Mouse (Mus musculus) midbrain, embryonic 11.5 days (tissue): ENCODE measurements around the gene Fhit. TPM values are rescaled to one million over a fixed set of nuclear protein-coding genes. Genes with fewer than 3 reads are reported as not detected.
A peak's percentile ranks its signal among the peaks of the same experiment; 100 is the strongest.

ENCODE experiments used
- ATAC-seq: fragments of 200-750 bp; cut with Nextera tagmentation; 2 replicates; pipeline ENCODE4 v1.8.0; 2017; ENCODE audit warnings: moderate TSS enrichment, moderate library complexity; ENCODE audit not compliant: low FRiP score
- DNase-seq: peaks from one replicate; pipeline ENCODE4 v3.0.0; 2015; ENCODE audit warnings: low spot score; ENCODE audit errors: missing footprints
- H3K27ac ChIP-seq: fragments of 300-500 bp; sonication (generic); 2 replicates; pipeline ENCODE4 v1.5.1; 2014; ENCODE audit warnings: low read depth, low read length
- H3K27me3 ChIP-seq: fragments of 300-500 bp; sonication (generic); 2 replicates; pipeline ENCODE4 v1.6.1; 2014; ENCODE audit warnings: mild to moderate bottlenecking, low read length, moderate library complexity, mixed read lengths; ENCODE audit not compliant: control insufficient read depth, insufficient read depth
- H3K36me3 ChIP-seq: fragments of 300-500 bp; sonication (generic); 2 replicates; pipeline ENCODE4 v1.6.1; 2014; ENCODE audit warnings: mild to moderate bottlenecking, low read length, moderate library complexity, mixed read lengths; ENCODE audit not compliant: control insufficient read depth, insufficient read depth
- H3K4me1 ChIP-seq: fragments of 300-500 bp; sonication (generic); 2 replicates; pipeline ENCODE4 v1.6.1; 2014; ENCODE audit warnings: low read length; ENCODE audit not compliant: control insufficient read depth, insufficient read depth
- H3K4me2 ChIP-seq: fragments of 300-500 bp; sonication (generic); 2 replicates; pipeline ENCODE4 v1.6.1; 2014; ENCODE audit warnings: mild to moderate bottlenecking, moderate library complexity
- H3K4me3 ChIP-seq: fragments of 300-500 bp; sonication (generic); 2 replicates; pipeline ENCODE4 v1.5.1; 2014; ENCODE audit warnings: low read depth, low read length
- H3K9ac ChIP-seq: fragments of 300-500 bp; sonication (generic); 2 replicates; pipeline ENCODE4 v1.6.1; 2014; ENCODE audit warnings: low read length
- H3K9me3 ChIP-seq: fragments of 300-500 bp; sonication (generic); 2 replicates; pipeline ENCODE4 v1.6.1; 2016; ENCODE audit warnings: low read length; ENCODE audit not compliant: control insufficient read depth
- WGBS: fragments of 180-500 bp; shearing (Covaris S2); extraction: QIAGEN DNeasy Blood & Tissue Kit; methylation state at CpG from one replicate; pipeline ENCODE4 v1.1.7; 2014; 5-methylcytosine and 5-hydroxymethylcytosine counted together
- polyA plus RNA-seq: library from polyadenylated mRNA; unstranded; fragments of >200 nt; fragmentation: Nextera tagmentation; extraction: Ambion mirVana; gene quantifications from 2 replicates; pipeline ENCODE4 v1.2.1, GENCODE M21; 2014

Gene Fhit
- polyA plus RNA-seq, result 3.3 and 4.6 TPM in 2 replicates

- H3K36me3 ChIP-seq, result no peaks in the 10 kb centered on the region
- H3K9me3 ChIP-seq, result no peaks in the 10 kb centered on the region
- H3K27me3 ChIP-seq, result no peaks in the 10 kb centered on the region
- ATAC-seq (peak; percentile 96), DNase-seq (peak; percentile 96)
- no peak within 1 kb of the TSS for H3K27ac ChIP-seq
- no peaks in the 10 kb centered on the region for H3K4me1 ChIP-seq
- 2% methylated on average over 28 of the region's 28 CpGs for WGBS
- peak within 1 kb of the TSS; percentile 36 for H3K4me3 ChIP-seq
- peak within 1 kb of the TSS; percentile 53 for H3K9ac ChIP-seq
- H3K4me2 ChIP-seq, result peak within 1 kb of the TSS; percentile 59
Measured at GRCm38 (mm10) chr14:11161751-11162231, at the start of gene Fhit. Gene Fhit (minus strand): TSS chr14:11162035.

DNA sequence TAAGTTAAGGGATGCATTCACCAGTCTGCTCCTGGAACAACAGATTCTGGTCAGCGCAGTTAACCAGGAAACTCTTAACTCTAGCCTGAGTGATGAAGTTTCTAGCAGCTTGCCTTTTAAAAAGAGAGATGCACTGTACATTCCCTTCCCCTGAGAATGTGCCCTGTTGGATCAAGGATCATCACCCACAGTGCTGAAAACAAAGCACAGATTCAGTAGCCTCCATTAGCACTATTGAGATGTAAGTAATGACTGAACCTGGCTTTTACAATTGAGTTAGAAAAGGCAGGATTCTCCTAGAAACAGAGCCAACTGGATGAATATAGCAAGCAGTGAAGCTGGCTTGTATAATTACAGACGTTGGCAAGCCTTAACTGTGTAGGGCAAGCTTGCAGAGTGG, 45.0 kb upstream of the Fhit start:
- no peaks in the 10 kb centered on the region for H3K27me3 ChIP-seq
- H3K9ac ChIP-seq, result no peak overlapping the region
- H3K4me2 ChIP-seq, result no peak overlapping the region
- WGBS, result 62% methylated on average over 2 of the region's 2 CpGs
- H3K36me3 ChIP-seq, result no peaks in the 10 kb centered on the region
- H3K4me3 ChIP-seq, result no peak overlapping the region
- DNase-seq, result no peak
- ATAC-seq, result no peak
- H3K9me3 ChIP-seq, result no peaks in the 10 kb centered on the region
- H3K4me1 ChIP-seq, result no peaks in the 10 kb centered on the region
- H3K27ac ChIP-seq, result no peak overlapping the region

DNA sequence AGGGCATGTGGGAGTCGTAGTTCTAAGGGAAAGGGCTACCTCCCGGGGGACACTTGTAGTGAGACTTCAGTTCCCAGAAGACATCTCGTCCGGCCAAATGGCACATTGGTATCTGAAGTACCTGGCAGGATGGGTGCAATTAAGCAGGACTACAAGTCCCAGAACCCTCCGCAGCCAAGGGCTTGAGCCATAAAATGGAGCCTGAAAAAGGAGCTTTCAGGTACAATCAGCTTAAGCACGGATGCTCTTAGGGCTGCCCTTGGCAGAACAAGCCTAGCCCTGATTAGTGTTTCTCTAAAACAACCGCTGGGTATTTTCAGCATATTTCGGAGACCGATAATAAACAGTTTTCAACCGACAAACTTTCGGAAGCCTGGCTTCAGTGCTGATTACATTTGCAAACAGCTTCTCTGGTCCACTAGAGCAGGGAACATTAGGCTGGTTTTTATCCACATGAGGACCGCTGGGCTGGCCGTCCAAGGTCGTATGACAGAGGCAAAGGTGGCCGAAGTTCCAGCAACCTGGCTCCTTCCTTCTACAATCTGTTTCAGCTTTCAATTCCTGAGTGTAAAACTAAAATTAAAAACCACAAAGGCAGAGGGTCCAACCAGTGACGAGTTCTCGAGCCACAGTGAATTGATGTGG, 907 bp downstream of the Fhit start:
- DNase-seq (peak; percentile 94), ATAC-seq (peak; percentile 87)
- Histone ChIP-seq H3K4me2 (peak overlapping the region; percentile 59), H3K9me3 (no peaks in the 10 kb centered on the region), H3K4me3 (peak overlapping the region; percentile 36), H3K9ac (peak overlapping the region; percentile 53), H3K27ac (no peak overlapping the region), H3K36me3 (no peaks in the 10 kb centered on the region), H3K4me1 (no peaks in the 10 kb centered on the region), H3K27me3 (no peaks in the 10 kb centered on the region)
- 8% methylated on average over 17 of the region's 17 CpGs for WGBS

GRCm38 (mm10) chr14:11159641-11160040, 2.2 kb downstream of the Fhit start:
- Histone ChIP-seq H3K9ac (no peak overlapping the region), H3K27me3 (no peaks in the 10 kb centered on the region), H3K9me3 (no peaks in the 10 kb centered on the region), H3K36me3 (no peaks in the 10 kb centered on the region), H3K4me3 (no peak overlapping the region), H3K27ac (no peak overlapping the region), H3K4me2 (no peak overlapping the region), H3K4me1 (no peaks in the 10 kb centered on the region)
- 89% methylated on average over 11 of the region's 11 CpGs for WGBS
- DNase-seq (no peak), ATAC-seq (no peak)

GRCm38 (mm10) chr14:11159021-11159420, 2.8 kb downstream of the Fhit start:
- H3K27ac ChIP-seq, result no peak overlapping the region
- 80% methylated on average over 7 of the region's 7 CpGs for WGBS

DNA sequence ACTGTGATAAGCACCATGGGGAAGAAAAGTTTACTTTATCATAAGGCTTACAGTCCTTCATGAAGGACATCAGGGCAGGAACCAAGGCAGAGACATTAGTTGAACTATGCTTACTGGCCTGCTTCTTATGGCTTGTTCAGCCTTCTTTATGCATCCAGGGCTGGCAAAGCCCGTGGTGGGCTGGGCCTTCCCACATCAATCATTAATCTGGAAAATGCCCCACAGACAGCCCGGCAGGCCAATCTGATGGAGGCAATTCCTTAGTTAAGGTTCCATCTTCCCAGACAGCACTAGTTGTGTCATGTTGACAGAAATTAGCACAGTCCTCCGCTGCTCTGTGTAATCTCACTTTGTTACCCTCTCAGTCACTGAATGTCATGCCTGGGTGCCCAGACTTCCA, 4.1 kb downstream of the Fhit start:
- Histone ChIP-seq H3K36me3 (no peaks in the 10 kb centered on the region), H3K27ac (no peak overlapping the region), H3K4me1 (no peaks in the 10 kb centered on the region), H3K4me2 (no peak overlapping the region), H3K9me3 (no peaks in the 10 kb centered on the region), H3K4me3 (no peak overlapping the region), H3K9ac (no peak overlapping the region), H3K27me3 (no peaks in the 10 kb centered on the region)
- WGBS, result 85% methylated on average over 3 of the region's 3 CpGs
- ATAC-seq (no peak), DNase-seq (no peak)

More at GRCm38 (mm10) chr14:11159021-11159420, 2.8 kb downstream of the Fhit start:
- Histone ChIP-seq H3K9ac (no peak overlapping the region), H3K4me2 (no peak overlapping the region), H3K4me1 (no peaks in the 10 kb centered on the region), H3K9me3 (no peaks in the 10 kb centered on the region), H3K27me3 (no peaks in the 10 kb centered on the region), H3K36me3 (no peaks in the 10 kb centered on the region), H3K4me3 (no peak overlapping the region)
- ATAC-seq (no peak), DNase-seq (no peak)

DNA sequence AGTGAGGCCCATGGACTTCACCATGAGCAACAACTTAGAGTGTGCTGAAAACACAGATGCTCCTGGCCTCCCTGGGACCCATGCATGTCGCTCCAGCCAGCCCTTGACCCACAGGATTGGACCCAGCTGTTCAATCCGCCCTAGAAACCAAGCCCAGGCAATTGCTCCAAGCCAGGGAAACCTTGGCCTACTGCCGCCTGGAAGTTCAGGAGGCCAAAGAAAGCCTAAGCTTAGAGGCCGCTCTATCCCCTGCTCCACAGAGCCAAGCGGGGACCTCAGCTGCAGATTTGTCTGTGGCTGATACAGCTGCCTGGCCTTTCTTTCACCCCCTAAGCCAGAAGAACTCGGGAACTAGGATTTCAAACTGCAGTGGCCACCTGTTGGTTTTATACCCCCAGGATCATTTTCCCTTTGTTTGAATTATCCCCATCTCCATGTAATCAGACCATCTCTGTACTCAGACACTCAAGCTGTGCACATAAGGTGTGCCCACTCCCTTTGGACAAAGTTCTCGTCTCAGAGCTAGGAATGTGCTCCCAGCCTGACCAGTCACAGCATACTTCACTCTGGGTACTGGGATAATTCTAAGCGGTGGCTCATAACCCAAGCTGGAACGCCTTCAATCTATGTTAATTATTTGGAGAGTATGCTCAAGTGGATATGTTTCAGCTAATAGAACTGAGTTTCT, 10.1 kb downstream of the Fhit start:
- H3K9me3 ChIP-seq, result no peaks in the 10 kb centered on the region

DNA sequence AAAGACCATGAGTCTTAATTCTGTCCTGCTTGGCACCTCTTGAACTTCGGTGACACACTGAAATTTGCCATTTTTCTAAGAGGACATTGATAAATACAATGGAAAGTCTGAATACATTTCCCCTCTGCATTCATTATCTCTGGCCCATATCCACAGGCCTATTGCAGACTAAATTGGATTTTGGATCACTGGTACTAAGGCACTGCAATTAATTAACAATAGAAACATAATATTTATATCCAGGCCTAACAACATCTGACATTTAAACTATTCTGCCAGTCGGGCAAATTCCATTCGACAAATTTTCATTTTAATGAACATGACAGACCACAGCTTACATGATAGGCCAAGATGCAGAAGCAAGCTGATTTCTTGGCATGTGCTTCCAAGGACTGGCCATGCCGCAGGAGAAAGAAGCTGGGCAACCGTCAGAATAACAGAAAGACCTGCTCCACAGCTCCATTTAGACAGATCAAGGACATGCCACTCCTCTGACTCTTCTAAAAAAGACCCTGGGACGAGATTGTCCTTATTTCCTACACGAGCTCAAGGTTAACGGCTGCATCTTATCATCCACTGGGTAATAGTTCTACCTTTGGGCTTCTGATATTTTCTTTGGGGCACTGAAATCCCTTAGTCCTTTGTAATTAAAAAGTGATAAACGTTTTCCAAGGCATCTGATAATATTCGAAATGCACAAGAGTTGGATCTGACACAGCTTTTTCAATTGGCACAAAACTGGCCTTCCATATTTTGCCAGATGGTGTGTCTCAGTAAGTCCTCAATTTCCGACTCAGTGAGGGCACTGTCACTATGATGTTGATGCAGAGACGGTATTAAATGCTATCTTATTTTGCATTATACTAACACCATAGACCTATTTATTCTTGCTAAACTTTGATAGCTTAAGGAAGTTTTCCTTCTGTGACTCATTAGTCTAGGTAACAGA, 27.8 kb downstream of the Fhit start:
- ATAC-seq (no peak), DNase-seq (no peak)
- no peaks in the 10 kb centered on the region for H3K36me3 ChIP-seq
- WGBS, result 90% methylated on average over 12 of the region's 12 CpGs
- no peak overlapping the region for H3K4me2 ChIP-seq
- no peak overlapping the region for H3K4me3 ChIP-seq
- H3K27ac ChIP-seq, result no peak overlapping the region
- H3K9ac ChIP-seq, result no peak overlapping the region
- H3K9me3 ChIP-seq, result no peaks in the 10 kb centered on the region
- no peaks in the 10 kb centered on the region for H3K27me3 ChIP-seq
- H3K4me1 ChIP-seq, result no peaks in the 10 kb centered on the region

More for the DNA sequence above, 10.1 kb downstream of the Fhit start:
- H3K27me3 ChIP-seq, result no peaks in the 10 kb centered on the region
- H3K36me3 ChIP-seq, result no peaks in the 10 kb centered on the region
- WGBS, result 84% methylated on average over 9 of the region's 9 CpGs
- no peak for DNase-seq
- H3K9ac ChIP-seq, result no peak overlapping the region
- no peak overlapping the region for H3K4me3 ChIP-seq
- H3K4me2 ChIP-seq, result no peak overlapping the region
- no peak overlapping the region for H3K27ac ChIP-seq
- H3K4me1 ChIP-seq, result no peaks in the 10 kb centered on the region
- no peak for ATAC-seq
